Mouse (Mus musculus) lung, embryonic 14.5 days (tissue): ENCODE measurements at regions not wholly inside any gene's neighbourhood (a gene's known extent, or its start where the extent isn't known, plus 50 kb on each side); places are given as distances from the start of the nearest gene placed in this dataset.

ENCODE experiments used
- ATAC-seq: fragments of 200-750 bp; cut with Nextera tagmentation; 2 replicates; pipeline ENCODE4 v1.8.0; 2017; ENCODE audit warnings: mild to moderate bottlenecking, moderate TSS enrichment, moderate library complexity; ENCODE audit not compliant: insufficient read depth
- DNase-seq: peaks from one replicate; pipeline ENCODE4 v3.0.0-alpha.2; 2015
- H3K27ac ChIP-seq: fragments of 300-500 bp; sonication (generic); 2 replicates; pipeline ENCODE4 v1.5.1; 2014; ENCODE audit warnings: low read depth, mild to moderate bottlenecking, moderate library complexity
- H3K27me3 ChIP-seq: fragments of 300-500 bp; sonication (generic); 2 replicates; pipeline ENCODE4 v1.6.1; 2014; ENCODE audit warnings: low read length, control low read depth; ENCODE audit not compliant: insufficient read depth
- H3K36me3 ChIP-seq: fragments of 300-500 bp; sonication (generic); 2 replicates; pipeline ENCODE4 v1.6.1; 2014; ENCODE audit warnings: control low read depth; ENCODE audit not compliant: insufficient read depth
- H3K4me1 ChIP-seq: fragments of 300-500 bp; sonication (generic); 2 replicates; pipeline ENCODE4 v1.6.1; 2014; ENCODE audit warnings: antibody characterized with exemption, control low read depth; ENCODE audit not compliant: insufficient read depth
- H3K4me2 ChIP-seq: fragments of 300-500 bp; sonication (generic); 2 replicates; pipeline ENCODE4 v1.6.1; 2014; ENCODE audit warnings: mild to moderate bottlenecking
- H3K4me3 ChIP-seq: fragments of 300-500 bp; sonication (generic); 2 replicates; pipeline ENCODE4 v1.5.1; 2014; ENCODE audit warnings: low read depth, low read length
- H3K9ac ChIP-seq: fragments of 300-500 bp; sonication (generic); 2 replicates; pipeline ENCODE4 v1.6.1; 2014
- H3K9me3 ChIP-seq: fragments of 300-500 bp; sonication (generic); 2 replicates; pipeline ENCODE4 v1.6.1; 2016; ENCODE audit warnings: low read depth, low read length, control low read depth
- CTCF ChIP-seq: IDR thresholded peaks from 2 replicates; pipeline ENCODE4 v1.5.1; 2016; ENCODE audit warnings: antibody characterized with exemption, low read depth
- WGBS: fragments of 180-500 bp; shearing (Covaris S2); extraction: QIAGEN DNeasy Blood & Tissue Kit; methylation state at CpG from one replicate; pipeline ENCODE4 v1.1.7; 2014; 5-methylcytosine and 5-hydroxymethylcytosine counted together

GRCm38 (mm10) chr9:8487821-8488220, 56.1 kb upstream of the Trpc6 start:
- WGBS: 37% methylated on average over 5 of the region's 5 CpGs
- no peaks in the 10 kb centered on the region for H3K9me3 ChIP-seq
- TF ChIP-seq CTCF: no peak
- DNase-seq (peak; percentile 4), ATAC-seq (no peak)
- H3K4me3 ChIP-seq: no peak overlapping the region
- H3K4me1 ChIP-seq: no peaks in the 10 kb centered on the region
- H3K36me3 ChIP-seq: no peaks in the 10 kb centered on the region
- H3K27me3 ChIP-seq: no peaks in the 10 kb centered on the region
- no peak overlapping the region for H3K27ac ChIP-seq
- H3K9ac ChIP-seq: no peak overlapping the region
- H3K4me2 ChIP-seq: no peak overlapping the region
